Mouse (Mus musculus): ENCODE results near the gene Sik2.

- TF ChIP-seq CTCF (conservative IDR thresholded peaks at IDR 0.05 in 1 of 2, IDR thresholded peaks at IDR 0.05 in 1 of 2; ENCODE audit: low read depth in 2 of 2, low read length in 2 of 2) (no peak), SIN3A (IDR thresholded peaks at IDR 0.05; ENCODE audit: low read length) (no peak)
These were observed 22.7 kb upstream of the Sik2 start for GRCm38 (mm10) chr9:51031603-51032002.
